Mouse (Mus musculus): ENCODE measurements around the gene Epha1. TPM values are rescaled to one million over a fixed set of nuclear protein-coding genes. Genes with fewer than 3 reads are reported as not detected.

Gene Epha1
- polyA plus RNA-seq, 1 experiment from 2014 or later: 21.8 TPM

- no peak overlapping the region for H3K4me2 ChIP-seq (replicated peaks; ENCODE audit: low read depth, low read length)
- no peak for TF ChIP-seq EP300 (IDR thresholded peaks at IDR 0.05)
- ATAC-seq (no peak), DNase-seq (ENCODE audit: low spot score) (no peak)
- H3K4me1 ChIP-seq (ENCODE audit: insufficient read depth, low read depth, low read length): peaks cover 13% of the 10 kb centered on the region; the same call in 1 of the 2 replicates
- no peaks in the 10 kb centered on the region for H3K27me3 ChIP-seq (replicated peaks; ENCODE audit: insufficient read depth, low read length)
- H3K9me3 ChIP-seq (ENCODE audit: low read length): no peaks in the 10 kb centered on the region
- no peaks in the 10 kb centered on the region for H3K36me3 ChIP-seq (ENCODE audit: insufficient read depth, low read length)
- no peak overlapping the region for H3K27ac ChIP-seq (ENCODE audit: low read length)
- H3K9ac ChIP-seq (replicated peaks; ENCODE audit: low read depth): no peak overlapping the region
- WGBS: 77% methylated on average over 3 of the region's 3 CpGs
- no peak overlapping the region for H3K4me3 ChIP-seq (ENCODE audit: low read depth, low read length)
Observed at GRCm38 (mm10) chr6:42398285-42398684, 25.2 kb upstream of the Epha1 start.

- H3K27me3 ChIP-seq (replicated peaks; ENCODE audit: insufficient read depth, low read length): no peaks in the 10 kb centered on the region
- H3K4me3 ChIP-seq (ENCODE audit: low read depth, low read length): no peak overlapping the region
- ATAC-seq: no peak
- DNase-seq (ENCODE audit: low spot score): peak; percentile 19
- peaks cover 13% of the 10 kb centered on the region; the same call in 1 of the 2 replicates for H3K4me1 ChIP-seq (ENCODE audit: insufficient read depth, low read depth, low read length)
- 41% methylated on average over 3 of the region's 3 CpGs for WGBS
- no peak overlapping the region for H3K9ac ChIP-seq (replicated peaks; ENCODE audit: low read depth)
- H3K27ac ChIP-seq (ENCODE audit: low read length): peak overlapping the region; percentile 65
- H3K36me3 ChIP-seq (ENCODE audit: insufficient read depth, low read length): no peaks in the 10 kb centered on the region
- no peak for TF ChIP-seq CTCF (IDR thresholded peaks at IDR 0.05)
- TF ChIP-seq EP300 (IDR thresholded peaks at IDR 0.05): no peak
- H3K9me3 ChIP-seq (ENCODE audit: low read length): no peaks in the 10 kb centered on the region
- no peak overlapping the region for H3K4me2 ChIP-seq (replicated peaks; ENCODE audit: low read depth, low read length)
Observed at GRCm38 (mm10) chr6:42397041-42397657, 24.1 kb upstream of the Epha1 start.

DNA sequence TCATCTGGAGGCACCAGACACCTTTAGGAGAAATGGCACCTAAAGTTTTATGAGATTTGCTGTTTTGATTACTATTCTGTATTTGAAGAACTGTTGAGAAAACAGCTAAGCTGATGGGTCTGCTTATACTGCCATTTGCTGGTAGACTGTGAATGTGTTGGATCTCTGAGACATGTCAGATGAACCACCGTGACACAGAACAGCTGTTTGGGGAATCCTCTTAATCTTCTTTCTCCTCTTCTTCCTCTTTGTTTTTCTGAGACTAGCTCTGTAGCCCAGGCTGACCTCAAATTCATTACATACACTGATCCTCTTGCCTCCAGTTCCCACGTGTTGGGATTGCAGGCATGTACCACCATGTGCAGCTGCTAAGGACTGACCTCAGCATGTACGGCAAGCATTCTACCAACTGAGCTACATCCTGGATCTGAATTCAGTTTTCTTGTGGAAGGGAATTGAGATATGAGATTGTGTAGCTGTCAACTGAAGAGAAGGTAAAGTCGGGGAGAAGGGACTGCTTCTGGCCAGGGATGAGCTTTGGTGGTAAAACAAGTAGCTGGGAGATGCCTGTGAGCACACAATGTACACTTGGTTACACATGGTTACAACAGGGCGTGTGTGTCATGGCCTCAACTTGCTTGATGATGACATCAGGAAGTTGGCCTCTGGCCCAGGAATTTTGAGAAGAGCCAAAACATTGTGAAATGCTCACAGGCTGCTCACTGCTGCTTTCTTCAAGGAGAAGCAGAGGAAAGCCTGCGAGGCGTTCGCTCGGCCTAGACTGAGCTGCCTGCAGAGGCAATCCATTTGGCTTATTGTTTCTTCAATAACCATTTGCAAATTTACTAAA is 23.1 kb upstream of the Epha1 start:
- Histone ChIP-seq H3K27ac (ENCODE audit: low read length) (peak overlapping the region; percentile 77), H3K4me1 (ENCODE audit: insufficient read depth, low read depth, low read length) (peaks cover 13% of the 10 kb centered on the region; the same call in 1 of the 2 replicates), H3K27me3 (replicated peaks; ENCODE audit: insufficient read depth, low read length) (no peaks in the 10 kb centered on the region), H3K4me3 (ENCODE audit: low read depth, low read length) (no peak overlapping the region), H3K4me2 (replicated peaks; ENCODE audit: low read depth, low read length) (no peak overlapping the region), H3K36me3 (ENCODE audit: insufficient read depth, low read length) (no peaks in the 10 kb centered on the region), H3K9ac (replicated peaks; ENCODE audit: low read depth) (no peak overlapping the region), H3K9me3 (ENCODE audit: low read length) (no peaks in the 10 kb centered on the region)
- TF ChIP-seq EP300 (IDR thresholded peaks at IDR 0.05) (peak; percentile 99), CTCF (IDR thresholded peaks at IDR 0.05) (no peak)
- ATAC-seq (peak; percentile 95), DNase-seq (ENCODE audit: low spot score) (peak; percentile 96)
- WGBS: 17% methylated on average over 9 of the region's 9 CpGs

GRCm38 (mm10) chr6:42391796-42392330 is 18.8 kb upstream of the Epha1 start:
- no peak overlapping the region for H3K9ac ChIP-seq (replicated peaks; ENCODE audit: low read depth)
- no peaks in the 10 kb centered on the region for H3K27me3 ChIP-seq (replicated peaks; ENCODE audit: insufficient read depth, low read length)
- H3K36me3 ChIP-seq (ENCODE audit: insufficient read depth, low read length): no peaks in the 10 kb centered on the region
- no peak overlapping the region for H3K4me3 ChIP-seq (ENCODE audit: low read depth, low read length)
- ATAC-seq (peak; percentile 67), DNase-seq (ENCODE audit: low spot score) (peak; percentile 88)
- peak overlapping the region; percentile 58; the same call in 1 of the 2 replicates for H3K27ac ChIP-seq (ENCODE audit: low read length)
- H3K4me1 ChIP-seq (ENCODE audit: insufficient read depth, low read depth, low read length): peaks cover 9% of the 10 kb centered on the region; the same call in 1 of the 2 replicates
- 13% methylated on average over 2 of the region's 2 CpGs for WGBS
- H3K9me3 ChIP-seq (ENCODE audit: low read length): no peaks in the 10 kb centered on the region
- TF ChIP-seq EP300 (IDR thresholded peaks at IDR 0.05) (peak; percentile 32; the same call in 1 of the 2 replicates), CTCF (IDR thresholded peaks at IDR 0.05) (no peak)
- no peak overlapping the region for H3K4me2 ChIP-seq (replicated peaks; ENCODE audit: low read depth, low read length)

DNA sequence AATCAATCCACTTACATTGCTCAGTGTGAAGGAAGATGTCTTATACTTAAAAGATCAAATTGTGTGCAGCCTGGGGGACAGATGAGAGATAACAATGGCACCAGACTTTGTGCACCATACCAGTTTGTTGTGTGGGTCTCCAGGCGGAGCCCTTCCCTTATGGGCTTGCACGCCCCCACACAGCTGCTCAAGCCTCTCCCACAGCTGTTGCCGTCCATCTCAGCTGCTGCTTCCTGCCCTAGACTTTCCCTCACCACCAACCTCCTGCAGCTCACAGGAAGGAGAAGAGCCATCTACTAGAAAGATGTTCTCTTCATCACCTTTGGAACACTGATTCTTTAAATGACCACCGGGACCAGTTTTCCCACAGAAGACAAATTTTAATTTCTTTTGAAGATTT is 12.6 kb upstream of the Epha1 start:
- DNase-seq (ENCODE audit: low spot score) (no peak), ATAC-seq (no peak)
- Histone ChIP-seq H3K36me3 (ENCODE audit: insufficient read depth, low read length) (no peaks in the 10 kb centered on the region), H3K4me1 (ENCODE audit: insufficient read depth, low read depth, low read length) (peaks cover 7% of the 10 kb centered on the region; the same call in 1 of the 2 replicates), H3K27ac (ENCODE audit: low read length) (no peak overlapping the region), H3K9ac (replicated peaks; ENCODE audit: low read depth) (no peak overlapping the region), H3K4me2 (replicated peaks; ENCODE audit: low read depth, low read length) (no peak overlapping the region), H3K9me3 (ENCODE audit: low read length) (no peaks in the 10 kb centered on the region), H3K27me3 (replicated peaks; ENCODE audit: insufficient read depth, low read length) (no peaks in the 10 kb centered on the region), H3K4me3 (ENCODE audit: low read depth, low read length) (no peak overlapping the region)
- TF ChIP-seq CTCF (IDR thresholded peaks at IDR 0.05) (no peak), EP300 (IDR thresholded peaks at IDR 0.05) (no peak)
- WGBS: 71% methylated on average over 4 of the region's 4 CpGs

DNA sequence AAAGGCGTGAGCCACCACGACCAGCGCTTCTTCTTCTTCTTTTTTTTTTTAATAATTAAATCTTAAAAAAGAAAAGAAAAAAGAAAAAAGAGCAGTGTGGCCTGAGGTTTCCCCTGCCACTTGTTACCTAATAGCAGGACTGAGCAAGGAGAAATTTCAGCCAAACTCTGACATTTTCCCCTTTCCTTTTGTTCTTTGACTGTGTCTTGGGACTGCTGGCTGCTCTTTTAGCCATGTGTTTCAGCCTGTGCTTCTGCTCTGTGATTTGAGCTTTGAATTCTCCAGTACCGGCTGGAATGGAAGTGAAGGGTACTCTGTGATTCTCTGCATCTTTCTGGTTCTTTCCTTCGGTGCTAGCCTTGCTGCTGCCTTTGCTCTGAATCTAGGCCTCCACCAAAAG is 10.3 kb upstream of the Epha1 start:
- no peak for ATAC-seq
- H3K4me2 ChIP-seq (replicated peaks; ENCODE audit: low read depth, low read length): no peak overlapping the region
- H3K9me3 ChIP-seq (ENCODE audit: low read length): no peaks in the 10 kb centered on the region
- TF ChIP-seq CTCF (IDR thresholded peaks at IDR 0.05) (no peak), EP300 (IDR thresholded peaks at IDR 0.05) (no peak)
- no peak overlapping the region for H3K9ac ChIP-seq (replicated peaks; ENCODE audit: low read depth)
- no peak overlapping the region for H3K4me3 ChIP-seq (ENCODE audit: low read depth, low read length)
- H3K27me3 ChIP-seq (replicated peaks; ENCODE audit: insufficient read depth, low read length): no peaks in the 10 kb centered on the region
- H3K36me3 ChIP-seq (ENCODE audit: insufficient read depth, low read length): no peaks in the 10 kb centered on the region
- 92% methylated on average over 5 of the region's 5 CpGs for WGBS
- no peak for DNase-seq (ENCODE audit: low spot score)
- H3K4me1 ChIP-seq (ENCODE audit: insufficient read depth, low read depth, low read length): peaks cover 8% of the 10 kb centered on the region; the same call in 1 of the 2 replicates
- H3K27ac ChIP-seq (ENCODE audit: low read length): no peak overlapping the region

Measured in lung, postnatal 0 days (tissue).